Mouse (Mus musculus) kidney, embryonic 15.5 days (tissue): ENCODE measurements around the gene C1ql2. TPM values are rescaled to one million over a fixed set of nuclear protein-coding genes. Genes with fewer than 3 reads are reported as not detected.

Source experiments
- ATAC-seq: fragments of 200-750 bp; cut with Nextera tagmentation; replicated peaks from 2 replicates; pipeline ENCODE4 v1.8.0; 2017; ENCODE audit warnings: moderate TSS enrichment; ENCODE audit not compliant: low FRiP score
- H3K27ac ChIP-seq: fragments of 300-500 bp; sonication (generic); 2 replicates; pipeline ENCODE4 v1.5.1; 2015; ENCODE audit warnings: mild to moderate bottlenecking, inconsistent platforms
- H3K27me3 ChIP-seq: fragments of 300-500 bp; sonication (generic); 2 replicates; pipeline ENCODE4 v1.6.1; 2015; ENCODE audit warnings: inconsistent platforms
- H3K36me3 ChIP-seq: fragments of 300-500 bp; sonication (generic); 2 replicates; pipeline ENCODE4 v1.6.1; 2015; ENCODE audit warnings: inconsistent platforms
- H3K4me1 ChIP-seq: fragments of 300-500 bp; sonication (generic); 2 replicates; pipeline ENCODE4 v1.6.1; 2015; ENCODE audit warnings: inconsistent platforms
- H3K4me2 ChIP-seq: fragments of 300-500 bp; sonication (generic); 2 replicates; pipeline ENCODE4 v1.6.1; 2015; ENCODE audit warnings: moderate library complexity, mild to moderate bottlenecking, inconsistent platforms
- H3K4me3 ChIP-seq: fragments of 300-500 bp; sonication (generic); replicated peaks from 2 replicates; pipeline ENCODE4 v1.5.1; 2015; ENCODE audit warnings: mild to moderate bottlenecking, inconsistent platforms
- H3K9ac ChIP-seq: fragments of 300-500 bp; sonication (generic); 2 replicates; pipeline ENCODE4 v1.6.1; 2015; ENCODE audit warnings: mild to moderate bottlenecking, inconsistent platforms
- H3K9me3 ChIP-seq: fragments of 300-500 bp; sonication (generic); replicated peaks from 2 replicates; pipeline ENCODE4 v1.6.1; 2016; ENCODE audit warnings: inconsistent platforms
- WGBS: fragments of 180-500 bp; shearing (Covaris S2); methylation state at CpG from one replicate; pipeline ENCODE4 v1.1.7; 2015; ENCODE audit warnings: mixed read lengths; 5-methylcytosine and 5-hydroxymethylcytosine counted together
- polyA plus RNA-seq: library from polyadenylated mRNA; unstranded; fragments of >200 nt; fragmentation: Nextera tagmentation; extraction: Ambion mirVana; gene quantifications from 2 replicates; pipeline ENCODE4 v1.2.1, GENCODE M21; 2015

The C1ql2 gene
- 0.18 TPM in 1 of 2 replicates, not detected in the other for polyA plus RNA-seq

GRCm38 (mm10) chr1:120340419-120341171 lies at the start of gene C1ql2:
C1ql2 (plus strand) TSS chr1:120340582.
- peaks cover 98% of the 10 kb centered on the region for H3K27me3 ChIP-seq
- H3K4me3 ChIP-seq = peak within 1 kb of the TSS; percentile 36
- ATAC-seq = peak; percentile 34
- H3K9me3 ChIP-seq = no peaks in the 10 kb centered on the region; the same call in 1 of the 2 replicates
- H3K27ac ChIP-seq = no peak within 1 kb of the TSS
- peaks cover 28% of the 10 kb centered on the region for H3K4me1 ChIP-seq
- no peaks in the 10 kb centered on the region for H3K36me3 ChIP-seq
- under 1% methylated on average over 69 of the region's 73 CpGs for WGBS
- H3K4me2 ChIP-seq = peak within 1 kb of the TSS; percentile 62
- no peak within 1 kb of the TSS for H3K9ac ChIP-seq

GRCm38 (mm10) chr1:120291709-120292108 lies 48.7 kb upstream of the C1ql2 start:
- no peak overlapping the region for H3K9ac ChIP-seq
- 90% methylated on average over 3 of the region's 3 CpGs for WGBS
- H3K4me1 ChIP-seq = peaks cover 4% of the 10 kb centered on the region; the same call in 1 of the 2 replicates
- no peaks in the 10 kb centered on the region for H3K36me3 ChIP-seq
- H3K27ac ChIP-seq = no peak overlapping the region
- ATAC-seq = no peak
- no peaks in the 10 kb centered on the region for H3K27me3 ChIP-seq
- no peak overlapping the region for H3K4me2 ChIP-seq
- H3K9me3 ChIP-seq = no peaks in the 10 kb centered on the region
- H3K4me3 ChIP-seq = no peak overlapping the region

GRCm38 (mm10) chr1:120293803-120294202 lies 46.6 kb upstream of the C1ql2 start:
- no peak overlapping the region for H3K27ac ChIP-seq
- no peaks in the 10 kb centered on the region for H3K4me1 ChIP-seq
- H3K4me3 ChIP-seq = no peak overlapping the region
- no peak overlapping the region for H3K4me2 ChIP-seq
- no peaks in the 10 kb centered on the region for H3K9me3 ChIP-seq
- WGBS = 45% methylated on average over 1 of the region's 1 CpGs
- H3K9ac ChIP-seq = no peak overlapping the region
- no peaks in the 10 kb centered on the region for H3K36me3 ChIP-seq
- no peaks in the 10 kb centered on the region for H3K27me3 ChIP-seq
- no peak for ATAC-seq

GRCm38 (mm10) chr1:120296936-120297335 lies 43.4 kb upstream of the C1ql2 start:
- no peak overlapping the region for H3K27ac ChIP-seq
- WGBS = 96% methylated on average over 2 of the region's 2 CpGs
- H3K36me3 ChIP-seq = no peaks in the 10 kb centered on the region
- no peaks in the 10 kb centered on the region for H3K27me3 ChIP-seq
- H3K9me3 ChIP-seq = no peaks in the 10 kb centered on the region
- no peak overlapping the region for H3K4me2 ChIP-seq
- no peak overlapping the region for H3K9ac ChIP-seq
- no peak overlapping the region for H3K4me3 ChIP-seq
- ATAC-seq = no peak
- no peaks in the 10 kb centered on the region for H3K4me1 ChIP-seq

- no peaks in the 10 kb centered on the region for H3K4me1 ChIP-seq
- no peaks in the 10 kb centered on the region for H3K27me3 ChIP-seq
- H3K36me3 ChIP-seq = no peaks in the 10 kb centered on the region
- 74% methylated on average over 2 of the region's 2 CpGs for WGBS
- no peaks in the 10 kb centered on the region for H3K9me3 ChIP-seq
- H3K9ac ChIP-seq = no peak overlapping the region
- no peak overlapping the region for H3K4me3 ChIP-seq
- H3K27ac ChIP-seq = no peak overlapping the region
- H3K4me2 ChIP-seq = no peak overlapping the region
- no peak for ATAC-seq
Measured at GRCm38 (mm10) chr1:120305801-120306200, 34.6 kb upstream of the C1ql2 start.

- Histone ChIP-seq H3K4me2 (no peak overlapping the region), H3K9ac (no peak overlapping the region), H3K4me3 (no peak overlapping the region), H3K27me3 (no peaks in the 10 kb centered on the region), H3K4me1 (no peaks in the 10 kb centered on the region), H3K9me3 (no peaks in the 10 kb centered on the region), H3K36me3 (no peaks in the 10 kb centered on the region), H3K27ac (no peak overlapping the region)
- WGBS = 87% methylated on average over 16 of the region's 16 CpGs
- no peak for ATAC-seq
Measured at GRCm38 (mm10) chr1:120321270-120322021, 18.9 kb upstream of the C1ql2 start.

GRCm38 (mm10) chr1:120323131-120323561 lies 17.2 kb upstream of the C1ql2 start:
- Histone ChIP-seq H3K9ac (no peak overlapping the region), H3K4me3 (no peak overlapping the region), H3K27me3 (no peaks in the 10 kb centered on the region), H3K36me3 (no peaks in the 10 kb centered on the region), H3K27ac (no peak overlapping the region), H3K9me3 (no peaks in the 10 kb centered on the region), H3K4me1 (no peaks in the 10 kb centered on the region), H3K4me2 (no peak overlapping the region)
- 88% methylated on average over 5 of the region's 5 CpGs for WGBS
- ATAC-seq = no peak

GRCm38 (mm10) chr1:120327714-120328113 lies 12.7 kb upstream of the C1ql2 start:
- H3K4me2 ChIP-seq = no peak overlapping the region
- no peak overlapping the region for H3K9ac ChIP-seq
- no peaks in the 10 kb centered on the region for H3K9me3 ChIP-seq
- WGBS = 16% methylated on average over 6 of the region's 6 CpGs
- H3K27me3 ChIP-seq = peaks cover 8% of the 10 kb centered on the region
- H3K4me1 ChIP-seq = no peaks in the 10 kb centered on the region
- H3K36me3 ChIP-seq = no peaks in the 10 kb centered on the region
- H3K27ac ChIP-seq = no peak overlapping the region
- H3K4me3 ChIP-seq = no peak overlapping the region
- no peak for ATAC-seq

GRCm38 (mm10) chr1:120328212-120328611 lies 12.2 kb upstream of the C1ql2 start:
- ATAC-seq = no peak
- Histone ChIP-seq H3K4me1 (no peaks in the 10 kb centered on the region), H3K9ac (no peak overlapping the region), H3K36me3 (no peaks in the 10 kb centered on the region), H3K9me3 (no peaks in the 10 kb centered on the region), H3K27ac (no peak overlapping the region), H3K4me2 (no peak overlapping the region), H3K4me3 (no peak overlapping the region), H3K27me3 (peaks cover 13% of the 10 kb centered on the region)
- 70% methylated on average over 1 of the region's 1 CpGs for WGBS

- no peak overlapping the region for H3K4me2 ChIP-seq
- peaks cover 34% of the 10 kb centered on the region for H3K27me3 ChIP-seq
- ATAC-seq = no peak
- H3K4me3 ChIP-seq = no peak overlapping the region
- no peaks in the 10 kb centered on the region for H3K4me1 ChIP-seq
- no peak overlapping the region for H3K27ac ChIP-seq
- no peaks in the 10 kb centered on the region for H3K36me3 ChIP-seq
- H3K9me3 ChIP-seq = no peaks in the 10 kb centered on the region
- H3K9ac ChIP-seq = no peak overlapping the region
- WGBS = 34% methylated on average over 6 of the region's 6 CpGs
Measured at GRCm38 (mm10) chr1:120331841-120332240, 8.5 kb upstream of the C1ql2 start.

GRCm38 (mm10) chr1:120337970-120338369 lies 2.4 kb upstream of the C1ql2 start:
- 34% methylated on average over 7 of the region's 7 CpGs for WGBS

GRCm38 (mm10) chr1:120341172-120341675 lies 842 bp downstream of the C1ql2 start:
- 0 out of 2 replicates have a peak, but pooled peaks have one; percentile 9 for ATAC-seq
- H3K4me1 ChIP-seq = peaks cover 28% of the 10 kb centered on the region
- no peaks in the 10 kb centered on the region; the same call in 1 of the 2 replicates for H3K9me3 ChIP-seq

More at GRCm38 (mm10) chr1:120337970-120338369, 2.4 kb upstream of the C1ql2 start:
- Histone ChIP-seq H3K9me3 (no peaks in the 10 kb centered on the region; the same call in 1 of the 2 replicates), H3K27ac (no peak overlapping the region), H3K27me3 (peaks cover 83% of the 10 kb centered on the region), H3K36me3 (no peaks in the 10 kb centered on the region), H3K4me3 (no peak overlapping the region), H3K4me1 (peaks cover 28% of the 10 kb centered on the region), H3K4me2 (no peak overlapping the region), H3K9ac (no peak overlapping the region)
- ATAC-seq = no peak

More at GRCm38 (mm10) chr1:120341172-120341675, 842 bp downstream of the C1ql2 start:
- Histone ChIP-seq H3K4me3 (peak overlapping the region; percentile 36), H3K9ac (no peak overlapping the region), H3K4me2 (peak overlapping the region; percentile 62), H3K36me3 (no peaks in the 10 kb centered on the region), H3K27me3 (peaks cover 99% of the 10 kb centered on the region), H3K27ac (no peak overlapping the region)
- WGBS = 1% methylated on average over 41 of the region's 41 CpGs
